Mouse (Mus musculus): ENCODE data around the gene Sf3a1.

Sf3a1 gene

GRCm38 (mm10) chr11:4219317-4219751 lies 59.2 kb downstream of the Sf3a1 start:
- peak; percentile 91 to 92 for DNase-seq

GRCm38 (mm10) chr11:4219908-4220307 lies 59.8 kb downstream of the Sf3a1 start:
- DNase-seq, result no peak

- peak; percentile 75 to 92 for DNase-seq
Measured at GRCm38 (mm10) chr11:4220443-4221400, 60.6 kb downstream of the Sf3a1 start.

GRCm38 (mm10) chr11:4222046-4222950 lies 62.1 kb downstream of the Sf3a1 start:
- DNase-seq, result no peak

GRCm38 (mm10) chr11:4223393-4224188 lies 63.4 kb downstream of the Sf3a1 start:
- no peak for DNase-seq

GRCm38 (mm10) chr11:4224223-4224622 lies 64.1 kb downstream of the Sf3a1 start:
- no peak for DNase-seq

- DNase-seq, result no peak
Measured at GRCm38 (mm10) chr11:4226569-4227325, 66.6 kb downstream of the Sf3a1 start.

GRCm38 (mm10) chr11:4228463-4228862 lies 68.3 kb downstream of the Sf3a1 start:
- DNase-seq, result peak in 1 of 2 experiments; percentile 50

GRCm38 (mm10) chr11:4229841-4230240 lies 69.7 kb downstream of the Sf3a1 start:
- DNase-seq, result no peak

- DNase-seq, result no peak
Measured at GRCm38 (mm10) chr11:4231435-4231834, 71.3 kb downstream of the Sf3a1 start.
